Mouse (Mus musculus): Measurements from ENCODE around the gene Ipmk.
A peak's percentile ranks its signal among the peaks of the same experiment; 100 is the strongest.

- TF ChIP-seq CTCF (conservative IDR thresholded peaks at IDR 0.05 in 1 of 2, IDR thresholded peaks at IDR 0.05 in 1 of 2; ENCODE audit: low read depth in 2 of 2, low read length in 2 of 2) = peak; percentile 77 to 85
- TF ChIP-seq ZC3H11A (IDR thresholded peaks at IDR 0.05; ENCODE audit: low read depth, low read length) = no peak
- no peak for TF ChIP-seq POLR2A (IDR thresholded peaks at IDR 0.05; ENCODE audit: low read depth, low read length)
- TF ChIP-seq TCF12 (IDR thresholded peaks at IDR 0.05; ENCODE audit: low read depth, low read length) = no peak
- no peak for TF ChIP-seq MAX (IDR thresholded peaks at IDR 0.05; ENCODE audit: low read length)
- no peak for TF ChIP-seq HCFC1 (IDR thresholded peaks at IDR 0.05; ENCODE audit: low read depth, low read length)
These were observed 74.8 kb downstream of the Ipmk start for GRCm38 (mm10) chr10:71422047-71423037.
